Mouse (Mus musculus) CH12.LX (cell line): ENCODE results near the gene Btf3.

Source experiments
- E2F4 ChIP-seq: IDR thresholded peaks from 2 replicates; pipeline ENCODE4 v1.6.1; 2011; ENCODE audit warnings: low read depth, low read length, improper control_type of control experiment; ENCODE audit not compliant: insufficient replicate concordance
- ELF1 ChIP-seq: IDR thresholded peaks from 2 replicates; pipeline ENCODE4 v1.6.1; 2014; ENCODE audit warnings: low read depth, mild to moderate bottlenecking, inconsistent platforms, low read length, improper control_type of control experiment
- GABPA ChIP-seq: IDR thresholded peaks from 2 replicates; pipeline ENCODE4 v1.6.1; 2012; ENCODE audit warnings: low read depth, low read length, improper control_type of control experiment, inconsistent platforms; ENCODE audit not compliant: insufficient replicate concordance
- JUN ChIP-seq: IDR thresholded peaks from 2 replicates; pipeline ENCODE4 v1.6.1; 2011; ENCODE audit warnings: low read depth, mild to moderate bottlenecking, low read length, improper control_type of control experiment, moderate library complexity; ENCODE audit not compliant: insufficient read depth
- KAT2A ChIP-seq: IDR thresholded peaks from 2 replicates; pipeline ENCODE4 v1.6.1; 2012; ENCODE audit warnings: low read length, improper control_type of control experiment, inconsistent platforms; ENCODE audit not compliant: insufficient replicate concordance
- MAX ChIP-seq: IDR thresholded peaks from 2 replicates; pipeline ENCODE4 v1.6.1; 2011; ENCODE audit warnings: low read length, improper control_type of control experiment
- RAD21 ChIP-seq: IDR thresholded peaks from 2 replicates; pipeline ENCODE4 v1.6.1; 2011; ENCODE audit warnings: low read depth, mild to moderate bottlenecking, low read length, improper control_type of control experiment, moderate library complexity
- TBP ChIP-seq: conservative IDR thresholded peaks from 2 replicates; pipeline ENCODE4 v1.6.1; 2011; ENCODE audit warnings: low read depth, low read length, improper control_type of control experiment

GRCm38 (mm10) chr13:98317246-98317677, 456 bp upstream of the Btf3 start:
- no peak for TF ChIP-seq GABPA
- no peak for TF ChIP-seq KAT2A
- TF ChIP-seq ELF1: no peak
- TF ChIP-seq E2F4: no peak
- no peak for TF ChIP-seq JUN
- no peak; the same call in 1 of the 2 replicates for TF ChIP-seq TBP
- no peak; the same call in none of the 2 replicates for TF ChIP-seq RAD21
- TF ChIP-seq MAX: no peak; the same call in 1 of the 2 replicates
